Mouse (Mus musculus) myocyte (in vitro differentiated cells): ENCODE measurements around the gene Tspan9.

Experiments used
- MAX ChIP-seq: IDR thresholded peaks from one replicate; pipeline ENCODE4 v1.6.1; 2011; ENCODE audit warnings: low read depth, mild to moderate bottlenecking, control low read depth
- POLR2A ChIP-seq: IDR thresholded peaks from one replicate; pipeline ENCODE4 v1.6.1; 2011; ENCODE audit warnings: low read depth, mild to moderate bottlenecking, control low read depth, moderate library complexity; ENCODE audit not compliant: insufficient read length
- REST ChIP-seq: IDR thresholded peaks from one replicate; pipeline ENCODE4 v1.6.1; 2011; ENCODE audit warnings: mild to moderate bottlenecking, control low read depth, moderate library complexity; ENCODE audit not compliant: insufficient read depth, insufficient read length

- TF ChIP-seq POLR2A (no peak), REST (no peak), MAX (no peak)
Observed at GRCm38 (mm10) chr6:128070921-128071558, 72.4 kb downstream of the Tspan9 start.
